Mouse (Mus musculus): Measurements from ENCODE around the gene Hist2h3b. TPM values are rescaled to one million over a fixed set of nuclear protein-coding genes. Genes with fewer than 3 reads are reported as not detected.
A peak's percentile ranks its signal among the peaks of the same experiment; 100 is the strongest.
"Not testable (repeated sequence)": the region's sequence is repeated elsewhere in the genome, so short reads cannot be mapped to it uniquely, and the experiment has no call there.

Gene Hist2h3b
- total RNA-seq, 2 experiments from 2014 or later = 35.3 to 37.8 TPM

GRCm38 (mm10) chr3:96262216-96262875 is 6.1 kb upstream of the Hist2h3b start:
- DNase-seq (ENCODE audit: low spot score in 2 of 2) = peak; percentile 79 to 85

GRCm38 (mm10) chr3:96262979-96263550 is 5.4 kb upstream of the Hist2h3b start, which contains the start of gene Hist2h4:
Hist2h4 (minus strand) TSS chr3:96263311.
- DNase-seq (ENCODE audit: low spot score in 2 of 2) = peak; percentile 95 to 99

DNA sequence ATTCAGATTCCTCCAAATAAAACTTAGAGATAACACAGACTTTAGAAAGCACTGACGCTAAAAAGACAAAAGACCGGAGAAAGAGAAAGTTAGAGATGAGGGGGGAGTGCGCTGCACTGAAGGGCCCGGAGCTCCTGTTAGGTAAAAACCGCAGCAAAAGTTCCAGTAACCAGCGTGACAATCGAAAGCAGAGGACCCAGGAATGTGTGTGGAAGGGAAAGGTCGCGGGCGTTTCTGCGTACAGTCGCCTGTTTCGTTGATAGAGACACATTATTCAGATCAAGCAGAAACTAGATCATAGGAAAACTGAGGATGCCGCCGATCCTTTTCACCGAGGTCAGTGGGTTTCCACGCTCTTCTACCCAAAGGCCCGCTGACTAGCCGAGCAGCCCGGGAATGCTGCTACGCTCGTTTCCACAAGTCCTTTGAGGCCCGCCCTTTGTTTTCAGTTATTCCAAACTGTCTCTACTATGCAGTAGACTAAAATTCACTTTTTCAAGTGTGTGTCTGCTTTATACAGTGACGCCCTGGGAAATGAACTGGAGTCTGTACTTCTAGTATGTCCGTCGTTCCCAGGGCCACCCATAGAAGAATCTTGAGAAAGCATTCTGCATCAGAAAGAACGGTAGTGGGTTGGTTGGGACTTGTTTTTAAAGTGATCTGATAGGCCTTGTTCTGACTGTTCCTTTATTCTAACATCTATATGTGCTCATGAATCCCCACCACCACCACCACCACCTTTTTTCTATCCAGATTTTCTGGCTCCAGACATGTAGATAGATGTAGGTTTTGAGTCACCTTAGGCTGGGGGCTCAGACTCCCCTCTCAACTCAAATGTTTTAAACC is 4.7 kb upstream of the Hist2h3b start:
- no peak for DNase-seq (ENCODE audit: low spot score in 2 of 2)

DNA sequence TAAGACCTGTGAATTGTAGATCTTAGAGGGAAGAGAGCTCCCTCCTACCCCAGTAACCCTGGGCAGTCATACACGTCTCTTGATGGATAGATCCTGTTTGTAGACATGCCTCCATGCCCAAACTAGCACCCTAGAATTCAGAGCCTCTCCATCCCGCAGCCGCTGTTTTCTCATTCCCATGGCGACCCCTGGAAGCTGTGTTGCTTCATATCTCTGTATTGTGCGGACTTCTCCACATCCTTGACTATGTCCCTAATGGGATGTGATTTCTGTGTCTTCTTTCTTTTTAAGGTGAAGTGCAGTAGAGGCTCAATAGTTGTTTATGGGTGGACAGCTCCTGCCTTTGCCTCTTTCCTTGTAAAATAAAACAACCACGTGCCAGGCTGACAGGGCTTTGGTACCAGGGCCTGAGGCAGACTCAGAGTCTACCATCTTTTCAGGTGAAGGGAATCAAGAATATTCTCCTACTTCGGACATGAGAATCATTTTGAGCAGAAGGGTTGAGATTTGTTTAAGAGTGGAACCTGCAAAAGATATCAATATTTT is 4.0 kb upstream of the Hist2h3b start:
- DNase-seq (ENCODE audit: low spot score in 2 of 2) = no peak

DNA sequence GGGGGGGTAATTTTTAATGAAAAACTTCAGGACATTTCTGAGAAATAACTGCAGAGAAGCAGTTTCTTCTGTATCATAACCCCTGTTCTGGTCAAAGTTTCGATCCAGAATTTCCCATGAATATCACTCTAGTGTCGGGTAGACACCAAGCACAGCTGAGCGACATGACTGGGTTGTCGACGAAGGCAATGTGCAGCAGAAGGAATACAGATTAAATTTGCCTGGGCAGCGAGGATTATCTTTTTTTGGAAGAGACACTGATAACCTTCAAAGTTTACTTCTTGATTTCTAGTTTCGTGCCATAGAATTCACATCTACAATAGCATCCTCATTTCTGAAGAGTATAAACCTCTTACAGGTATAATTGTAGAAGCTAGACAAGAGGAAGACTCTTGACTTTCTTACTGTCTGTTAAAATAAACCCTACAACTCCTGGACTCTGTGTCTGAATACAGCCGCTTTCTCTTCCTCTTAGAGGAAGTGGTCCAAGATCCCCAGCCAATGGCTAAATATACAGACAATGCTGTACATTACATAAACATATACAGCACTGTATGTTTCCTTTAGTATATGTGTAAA is 2.2 kb upstream of the Hist2h3b start:
- DNase-seq (ENCODE audit: low spot score in 2 of 2) = no peak

- DNase-seq (ENCODE audit: low spot score in 2 of 2) = no peak
Measured at GRCm38 (mm10) chr3:96267541-96267940, 913 bp upstream of the Hist2h3b start.

GRCm38 (mm10) chr3:96268776-96269378 is 423 bp downstream of the Hist2h3b start:
- peak in 1 of 2 experiments; percentile 47 for DNase-seq (ENCODE audit: low spot score in 2 of 2)

- DNase-seq (ENCODE audit: low spot score in 2 of 2) = peak; percentile 92 to 98
Measured at GRCm38 (mm10) chr3:96269511-96270474, 1.3 kb downstream of the Hist2h3b start, which contains the start of gene Hist2h2bb. Hist2h2bb (plus strand) TSS chr3:96269752.

DNA sequence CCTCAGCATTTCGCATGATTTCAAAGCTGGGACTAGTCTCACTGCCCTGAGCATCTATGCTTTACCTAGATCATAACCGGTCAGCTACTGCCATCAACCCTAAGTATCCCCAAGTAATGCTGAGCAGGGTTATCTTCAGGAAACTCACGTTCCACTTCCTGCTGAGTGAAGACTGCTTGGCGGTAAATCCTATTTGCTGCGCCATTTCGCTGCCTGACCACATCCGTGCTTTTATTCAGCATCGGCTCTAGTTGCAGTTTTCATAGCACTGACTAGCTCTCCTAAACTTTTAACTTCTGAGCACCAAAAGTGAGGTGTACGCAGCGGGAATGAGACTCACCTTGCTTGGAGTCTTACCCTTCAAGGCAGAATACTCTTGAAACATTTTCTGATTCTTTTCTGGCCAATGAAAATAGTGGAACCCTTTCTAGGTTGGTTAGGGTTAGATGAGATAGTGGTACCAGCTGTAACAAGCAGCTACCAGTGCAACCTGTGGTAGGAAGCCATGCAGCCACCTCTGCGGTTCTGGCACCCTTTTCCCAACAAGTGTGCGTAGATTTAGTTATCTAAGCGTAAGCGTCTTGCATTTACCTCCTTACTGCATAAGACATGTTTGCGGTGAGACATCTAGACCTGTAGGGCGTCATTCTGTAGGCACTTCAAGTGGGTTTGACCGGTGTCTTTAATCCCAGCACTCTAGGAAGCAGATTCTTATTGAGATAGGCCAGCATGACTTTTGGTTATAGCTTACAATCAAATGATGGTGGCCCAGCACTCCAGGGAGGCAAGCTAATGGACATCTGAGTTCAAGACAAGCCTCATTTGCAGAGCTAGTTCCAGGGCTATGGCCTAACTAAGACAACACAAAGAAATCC is 5.4 kb downstream of the Hist2h3b start:
- DNase-seq (ENCODE audit: low spot score in 2 of 2) = no peak

- DNase-seq (ENCODE audit: low spot score in 2 of 2) = peak in 1 of 2 experiments; percentile 50
Measured at GRCm38 (mm10) chr3:96277428-96277799, 9.0 kb downstream of the Hist2h3b start.

- DNase-seq (ENCODE audit: low spot score in 2 of 2) = peak; percentile 92 to 94
Measured at GRCm38 (mm10) chr3:96277800-96278624, 9.6 kb downstream of the Hist2h3b start.

- no peak for DNase-seq (ENCODE audit: low spot score in 2 of 2)
Measured at GRCm38 (mm10) chr3:96280660-96281059, 12.2 kb downstream of the Hist2h3b start.

DNA sequence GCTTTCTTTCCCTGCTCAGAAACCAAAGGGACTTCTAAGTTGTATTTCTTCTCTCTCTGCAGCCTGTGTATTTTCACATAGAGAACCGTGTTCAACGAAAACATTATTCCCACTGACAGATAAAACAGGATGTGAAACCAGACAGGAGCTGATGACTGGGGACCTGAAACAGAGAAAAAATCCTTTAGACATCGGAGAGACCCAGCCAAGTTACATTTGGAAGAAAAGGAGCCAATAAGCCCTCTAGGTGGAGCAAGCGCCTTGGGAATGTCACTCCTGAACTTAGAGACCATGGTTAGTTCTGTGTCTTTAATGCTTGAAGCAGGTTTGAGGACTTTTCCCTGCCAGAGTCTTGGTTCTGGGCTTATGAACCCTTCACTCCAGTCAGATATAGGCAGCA is 16.0 kb downstream of the Hist2h3b start:
- DNase-seq (ENCODE audit: low spot score in 2 of 2) = peak in 1 of 2 experiments; percentile 59

- not testable (repeated sequence) for DNase-seq (ENCODE audit: low spot score in 2 of 2)
Measured at GRCm38 (mm10) chr3:96287334-96287733, 18.9 kb downstream of the Hist2h3b start.

DNA sequence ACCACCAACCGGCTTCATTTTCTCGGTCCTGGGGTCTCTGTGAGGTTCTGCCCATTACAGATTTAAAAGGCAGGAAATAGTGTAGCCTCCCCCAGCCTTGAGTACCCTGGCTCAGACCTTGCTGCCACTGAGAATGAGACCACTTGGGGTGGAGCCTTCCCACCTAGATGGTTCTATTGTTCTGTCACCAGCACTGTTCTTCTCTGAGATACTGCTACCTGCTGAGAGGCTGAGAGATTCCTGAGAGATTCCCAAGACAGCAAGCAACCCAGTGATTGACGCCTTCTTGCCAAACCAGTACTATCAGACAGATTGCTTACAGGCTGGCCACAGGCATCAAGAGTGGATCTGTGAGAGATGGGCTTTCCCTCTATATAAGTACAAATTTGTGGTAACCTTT is 20.7 kb downstream of the Hist2h3b start:
- no peak for DNase-seq (ENCODE audit: low spot score in 2 of 2)

- DNase-seq (ENCODE audit: low spot score in 2 of 2) = not testable (repeated sequence)
Measured at GRCm38 (mm10) chr3:96290727-96291126, 22.3 kb downstream of the Hist2h3b start.

GRCm38 (mm10) chr3:96292641-96293040 is 24.2 kb downstream of the Hist2h3b start:
- no peak for DNase-seq (ENCODE audit: low spot score in 2 of 2)

DNA sequence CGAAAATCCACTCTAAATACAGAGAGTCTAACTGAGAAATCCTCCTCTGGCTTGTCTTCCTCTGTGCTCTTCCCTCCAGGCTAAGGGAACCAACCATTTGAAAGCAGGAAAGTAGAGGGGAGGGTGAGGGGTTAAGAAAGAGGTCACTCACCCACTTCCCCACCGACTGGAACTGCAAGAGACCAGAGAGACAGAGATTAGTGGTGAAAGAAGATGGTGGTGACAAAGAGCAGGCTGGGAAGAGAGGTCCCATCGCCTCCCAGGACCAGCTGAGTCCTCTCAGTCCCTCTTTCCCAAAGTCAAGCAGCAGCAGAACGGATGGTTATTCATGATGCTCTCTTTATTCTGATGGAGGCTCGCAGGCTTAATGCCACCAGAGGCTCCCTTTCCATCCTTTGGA is 24.9 kb downstream of the Hist2h3b start:
- DNase-seq (ENCODE audit: low spot score in 2 of 2) = no peak
